Mouse (Mus musculus) adrenal gland (tissue): ENCODE measurements around the gene Ric3.

Experiments used
- intact Hi-C: fragments of 180-260 bp; cut with DNase I; formaldehyde crosslinking; loops from one replicate; pipeline ENCODE4 v1.15.1; 2025

Ric3 gene

DNA sequence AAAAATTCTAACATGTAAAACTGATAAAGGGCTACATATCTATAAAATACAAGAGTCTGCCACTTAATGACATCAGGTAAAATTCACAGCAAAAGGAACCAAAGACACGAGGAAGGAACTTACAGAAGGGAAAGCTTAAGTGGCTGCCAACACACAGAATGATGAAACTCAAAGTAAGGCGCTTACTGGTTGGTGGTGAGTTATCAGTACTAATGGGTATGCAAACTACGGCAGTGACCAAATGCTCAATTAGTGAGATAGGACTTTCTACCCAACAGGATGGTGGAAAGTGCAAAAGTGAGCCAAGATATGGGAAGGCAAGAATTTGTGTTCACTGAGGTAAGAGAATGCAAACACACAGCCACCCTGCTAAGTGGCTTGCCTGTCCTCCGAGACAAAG lies 23.6 kb downstream of the Ric3 start:
- intact Hi-C loops = no loop called here

DNA sequence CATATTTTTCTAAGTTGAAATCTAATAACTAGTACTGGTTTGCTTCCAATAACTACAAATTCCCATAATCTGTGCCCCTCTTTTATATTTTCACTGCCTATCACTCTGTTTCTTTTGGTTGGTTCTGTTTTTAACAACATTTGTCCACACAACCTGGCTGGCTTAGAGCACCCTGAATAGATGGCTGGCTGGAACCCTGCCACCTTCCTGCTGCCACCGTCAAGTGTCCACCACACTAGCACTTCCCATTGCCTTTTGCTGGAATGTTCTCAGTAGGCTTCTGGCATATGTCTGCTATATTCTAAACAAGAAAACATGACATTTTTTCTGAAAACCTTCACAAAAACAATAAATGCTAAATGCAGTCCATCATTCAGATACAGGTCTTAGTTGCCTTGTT lies 32.3 kb downstream of the Ric3 start:
- intact Hi-C loops = no loop called here

DNA sequence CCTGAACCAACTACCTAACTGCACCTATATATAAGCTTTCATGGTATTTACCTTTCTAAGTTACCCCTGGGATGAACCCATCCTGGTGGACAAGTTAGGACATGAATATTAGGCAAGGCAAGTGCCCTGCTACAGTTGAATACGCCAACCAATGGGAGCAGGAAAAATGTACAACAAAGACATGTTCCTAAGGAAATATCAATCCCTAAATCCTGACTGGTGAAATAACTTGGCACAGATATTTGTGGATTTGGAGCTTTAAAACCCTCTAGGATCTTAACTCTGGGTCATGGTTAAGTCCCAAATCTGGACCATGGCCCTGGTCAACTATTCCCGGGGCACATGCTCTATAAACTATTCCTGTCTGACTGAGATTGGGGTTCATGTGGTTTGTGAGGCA lies 37.3 kb downstream of the Ric3 start:
- intact Hi-C loops = no loop called here

DNA sequence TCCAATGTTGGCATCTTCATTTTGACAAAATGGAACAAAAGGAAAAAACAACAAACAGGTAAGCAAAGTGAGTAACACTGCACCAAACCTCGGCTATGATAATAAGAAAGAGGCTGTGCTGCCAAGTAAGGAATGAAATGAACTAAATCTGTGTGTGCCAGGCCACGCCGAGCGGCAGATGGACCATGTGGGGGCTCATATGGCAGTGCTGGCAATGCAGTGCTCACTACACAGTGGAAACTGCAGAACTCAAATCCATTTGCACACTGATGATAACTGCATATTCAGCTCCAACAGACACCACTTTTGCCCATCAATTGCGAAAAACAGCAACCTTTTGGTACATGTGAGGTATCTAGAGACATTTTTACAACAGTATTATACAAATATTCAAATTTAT lies 43.7 kb downstream of the Ric3 start:
- intact Hi-C loops = no loop called here

DNA sequence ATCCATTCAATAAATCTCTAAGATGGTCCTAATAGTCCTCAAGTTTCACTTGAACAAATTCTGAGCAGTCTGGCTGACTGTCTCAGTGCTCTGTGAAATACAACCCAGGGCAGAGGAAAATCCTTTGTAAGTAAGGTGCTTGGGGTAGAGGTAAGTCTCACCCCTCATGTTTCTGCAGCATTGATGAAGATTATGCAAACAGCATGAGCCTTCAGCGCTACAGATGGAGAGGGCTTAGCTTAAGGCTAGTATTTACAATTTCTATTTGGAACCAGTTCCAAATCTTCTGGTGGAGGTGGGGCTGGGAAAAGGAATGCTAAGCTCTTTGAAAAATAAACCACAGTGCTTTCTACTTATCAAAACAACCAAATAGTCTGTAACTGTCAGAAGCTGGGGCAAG lies 44.1 kb downstream of the Ric3 start:
- intact Hi-C loops = no loop called here

DNA sequence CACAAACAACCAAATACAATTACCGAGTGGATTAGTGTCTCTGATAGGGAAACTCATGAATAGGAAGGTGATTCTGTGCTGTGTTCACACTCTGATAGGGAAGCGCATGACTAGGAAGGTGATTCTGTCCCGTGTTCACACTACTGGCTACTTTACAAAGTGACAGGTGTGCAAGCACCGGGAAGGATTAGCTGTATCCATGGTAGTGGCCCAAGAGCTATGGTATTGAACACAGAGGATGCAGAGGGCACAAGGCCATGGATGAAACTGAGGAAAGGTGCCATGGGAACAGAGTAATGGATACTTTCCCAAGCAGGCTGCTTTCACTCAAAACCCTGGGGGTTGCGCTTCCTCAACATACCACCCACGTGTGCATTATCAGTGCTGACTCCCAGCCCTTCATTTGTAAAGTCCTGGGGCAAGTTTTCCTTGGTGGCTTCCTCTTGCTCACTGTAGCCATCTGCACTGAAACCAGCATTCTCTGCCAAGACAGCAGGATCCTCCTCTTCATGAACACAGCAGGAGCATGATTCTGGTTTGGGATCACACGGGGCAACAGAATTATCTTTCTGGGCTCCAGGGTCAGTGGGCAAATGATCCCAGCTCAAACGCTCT lies 44.9 kb downstream of the Ric3 start:
- intact Hi-C loops = no loop called here

DNA sequence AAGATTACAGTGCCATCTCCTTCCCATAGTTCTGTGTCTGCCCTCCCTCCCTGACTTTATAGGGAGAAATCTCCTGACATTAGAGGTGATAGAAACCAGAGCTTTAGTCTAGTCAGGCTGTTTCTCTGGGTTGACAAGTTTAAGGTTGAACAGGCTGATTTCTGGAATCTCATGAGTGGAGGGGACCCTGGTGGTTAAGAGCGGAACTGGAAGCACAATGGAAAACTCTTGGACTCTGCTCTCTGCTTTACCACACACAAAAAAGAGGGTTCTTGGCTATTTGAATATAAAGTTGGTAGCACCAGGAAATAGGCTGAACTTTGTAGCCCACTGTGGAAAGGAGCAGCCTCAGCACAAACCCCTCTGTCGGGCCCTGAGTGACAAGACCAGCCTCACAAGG lies 51.1 kb downstream of the Ric3 start:
- intact Hi-C loops = no loop called here

DNA sequence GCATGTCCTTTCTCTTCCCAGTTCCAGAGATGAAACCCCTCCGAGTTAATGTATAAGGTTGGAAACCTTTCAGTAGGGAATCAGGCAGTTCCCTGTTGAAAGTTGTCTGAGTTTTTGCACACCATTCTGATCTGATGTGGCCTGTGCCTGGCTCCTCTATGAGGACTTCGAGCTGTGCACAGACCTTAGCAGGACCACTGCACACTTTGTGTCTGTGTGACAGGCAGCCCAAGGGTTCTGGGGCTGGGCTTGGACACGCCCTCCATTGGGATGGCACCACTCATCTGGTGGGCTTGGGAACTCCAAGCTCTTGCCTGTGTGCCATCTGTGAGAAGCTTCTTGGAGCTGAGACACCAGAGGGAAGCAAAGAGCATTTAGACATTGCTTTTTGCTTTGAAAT lies 51.8 kb downstream of the Ric3 start:
- intact Hi-C loops = no loop called here

DNA sequence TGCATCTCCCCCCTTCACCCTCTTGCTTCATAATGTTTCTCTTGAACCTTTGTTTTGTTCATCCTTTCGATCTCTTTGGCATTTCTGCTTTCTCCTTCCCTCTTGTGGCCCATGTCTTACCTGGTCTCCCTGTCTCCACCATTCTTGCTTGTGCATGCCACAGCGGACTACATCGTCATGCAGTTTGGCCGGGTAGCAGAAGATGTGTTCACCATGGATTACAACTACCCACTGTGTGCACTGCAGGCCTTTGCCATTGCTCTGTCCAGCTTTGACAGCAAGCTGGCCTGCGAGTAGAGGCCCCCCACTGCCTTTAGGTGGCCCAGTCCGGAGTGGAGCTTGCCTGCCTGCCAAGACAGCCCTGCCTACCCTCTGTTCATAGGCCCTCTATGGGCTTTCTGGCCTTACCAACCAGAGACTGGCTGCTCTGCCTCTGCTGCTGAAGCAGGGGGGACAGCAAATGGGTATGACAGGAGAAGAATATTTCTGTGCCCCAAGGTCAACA lies 53.1 kb downstream of the Ric3 start:
- intact Hi-C loops = loop anchor here (2.0 kb wide), 1 partner anchor 215 kb away; no protein-coding TSS in a partner anchor

DNA sequence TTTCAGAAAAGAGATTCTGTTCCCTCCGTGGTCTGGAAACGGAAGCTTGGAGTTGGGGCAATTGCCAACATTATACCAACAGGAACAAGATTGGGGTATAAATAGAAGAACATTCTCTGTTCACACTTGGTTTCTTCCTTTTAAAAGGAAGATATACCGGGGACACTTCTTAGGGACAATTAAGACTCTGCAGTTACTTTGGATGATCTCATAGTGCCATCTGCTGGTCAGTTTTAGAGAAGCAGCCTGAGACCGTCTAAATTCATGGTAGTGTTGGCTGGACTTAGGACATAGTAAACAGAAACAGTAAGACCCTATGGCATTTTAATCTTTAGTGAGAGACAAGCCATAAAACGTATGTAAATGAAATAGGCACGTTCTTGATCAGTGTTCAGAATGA lies 54.9 kb downstream of the Ric3 start:
- intact Hi-C loops = loop anchor here (2.0 kb wide), 1 partner anchor 213 kb away; no protein-coding TSS in a partner anchor

DNA sequence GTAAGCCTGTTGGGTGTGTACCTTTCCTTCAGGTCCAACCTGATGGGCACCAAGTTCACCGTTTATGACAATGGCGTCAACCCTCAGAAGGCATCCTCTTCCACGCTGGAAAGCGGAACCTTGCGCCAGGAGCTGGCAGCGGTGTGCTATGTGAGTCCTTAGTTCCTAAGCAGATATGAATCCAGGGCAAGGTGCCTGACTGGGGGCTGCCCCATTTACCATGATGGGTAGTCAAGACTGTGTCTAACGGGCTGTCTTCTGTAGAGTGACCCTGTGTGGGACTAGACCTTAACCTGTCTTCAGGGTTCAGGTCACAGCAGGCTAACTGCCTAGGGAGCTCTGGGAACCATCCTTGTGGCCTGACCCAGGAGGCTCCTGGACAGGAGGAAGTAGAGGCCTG lies 55.4 kb downstream of the Ric3 start:
- intact Hi-C loops = loop anchor here (2.0 kb wide), 1 partner anchor 213 kb away; no protein-coding TSS in a partner anchor

DNA sequence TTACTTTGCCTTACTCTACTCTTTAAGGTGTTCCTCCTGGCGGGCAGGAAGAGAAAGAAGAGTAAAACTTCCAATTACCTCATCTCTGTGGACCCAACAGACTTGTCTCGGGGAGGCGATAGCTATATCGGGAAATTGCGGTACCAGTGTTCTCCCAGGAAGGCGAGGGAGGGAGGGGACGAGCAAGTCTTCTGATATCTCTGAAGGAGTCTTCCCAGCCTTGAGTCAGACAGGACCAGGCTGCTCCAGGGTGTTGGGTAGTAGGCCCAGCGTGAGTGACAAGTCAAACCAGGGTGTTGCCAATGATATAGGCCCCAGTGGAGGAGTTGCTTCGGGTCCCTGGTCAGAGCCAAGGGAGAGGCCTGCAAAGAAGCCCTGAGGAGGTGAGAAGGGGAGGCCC lies 56.2 kb downstream of the Ric3 start:
- intact Hi-C loops = no loop called here

DNA sequence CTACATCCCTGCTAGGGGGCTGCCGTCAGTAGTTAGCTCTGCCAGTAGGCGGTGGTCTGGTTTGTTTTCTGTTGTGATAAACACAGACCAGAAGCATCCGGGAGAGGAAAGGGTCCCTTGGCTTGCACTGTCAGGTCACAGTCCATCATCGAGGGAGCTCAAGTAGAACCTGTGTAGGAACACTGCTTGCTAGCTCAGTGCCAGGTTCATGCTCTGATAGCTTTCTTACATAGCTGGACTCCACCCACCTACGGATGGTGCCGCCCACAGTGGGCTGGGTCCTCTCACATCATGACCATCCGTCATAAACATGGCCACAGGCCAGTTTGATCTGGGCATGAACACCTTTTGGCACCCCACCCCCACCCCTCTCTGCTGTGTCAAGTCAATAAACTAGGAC lies 57.4 kb downstream of the Ric3 start:
- intact Hi-C loops = no loop called here

DNA sequence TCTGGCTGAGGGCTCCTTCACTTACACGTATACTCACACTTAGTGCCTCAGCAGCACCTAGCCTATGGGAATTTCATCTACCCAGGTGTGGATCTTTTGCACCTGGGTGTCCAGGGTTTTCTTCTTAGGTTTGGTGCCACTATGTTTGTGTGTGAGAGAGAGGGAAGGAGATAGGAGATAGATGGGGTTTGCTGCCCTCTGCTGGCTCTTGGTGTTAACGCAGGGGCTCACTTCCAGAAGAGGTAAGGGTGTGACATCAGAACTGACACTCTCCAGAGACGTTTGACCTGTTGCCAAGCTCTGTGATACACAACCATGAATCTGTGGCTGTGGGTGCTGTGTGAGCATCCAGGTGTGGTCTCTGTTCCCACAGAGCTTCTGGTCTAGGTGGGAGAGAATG lies 61.7 kb downstream of the Ric3 start:
- intact Hi-C loops = loop anchor here (1.0 kb wide), 1 partner anchor 54 kb away; no protein-coding TSS in a partner anchor

DNA sequence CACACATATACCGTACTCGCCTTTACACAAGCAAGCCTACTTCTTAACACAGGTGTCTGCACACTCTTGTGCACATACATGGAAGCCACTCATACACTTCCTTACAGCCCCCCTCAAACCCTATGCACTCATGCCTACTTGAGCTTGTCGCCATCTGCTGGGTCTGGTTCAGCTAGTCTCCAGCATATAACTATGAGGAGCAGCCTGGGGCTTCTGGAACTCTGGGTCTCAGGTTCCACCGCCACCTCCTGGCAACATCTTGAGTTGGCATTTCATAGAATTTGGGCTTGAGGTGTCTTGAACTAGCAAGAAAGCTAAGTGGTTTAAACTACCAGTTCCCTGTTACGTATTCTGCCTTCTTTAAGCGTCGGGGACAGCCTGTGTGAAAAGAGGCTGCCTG lies 63.9 kb downstream of the Ric3 start:
- intact Hi-C loops = no loop called here

DNA sequence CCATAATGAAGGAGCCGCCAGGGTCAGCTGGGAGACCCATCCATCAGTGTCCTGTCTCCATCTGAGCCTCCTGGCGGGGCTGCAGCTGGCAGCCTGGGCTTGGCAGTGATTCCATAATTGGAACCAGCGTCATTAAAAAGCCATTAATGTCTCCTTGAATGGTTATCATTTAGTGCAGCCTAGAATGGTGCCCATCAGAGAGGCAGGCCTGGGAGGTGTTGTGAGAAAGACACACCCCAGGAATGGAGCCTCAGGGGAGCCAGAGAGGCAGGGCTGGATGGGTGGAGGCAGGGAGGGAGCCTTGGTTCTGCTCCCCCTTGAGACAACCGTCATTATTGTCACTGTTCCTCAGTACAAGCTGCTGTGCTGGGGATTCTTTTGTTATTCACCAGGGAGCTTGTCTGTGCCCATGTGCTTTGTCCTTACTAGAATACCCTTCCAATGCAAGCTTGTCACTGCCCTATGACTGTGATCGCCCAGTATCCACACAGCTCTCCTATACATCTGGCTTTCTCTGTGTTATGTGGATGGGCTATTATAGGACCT lies 66.7 kb downstream of the Ric3 start:
- intact Hi-C loops = no loop called here

DNA sequence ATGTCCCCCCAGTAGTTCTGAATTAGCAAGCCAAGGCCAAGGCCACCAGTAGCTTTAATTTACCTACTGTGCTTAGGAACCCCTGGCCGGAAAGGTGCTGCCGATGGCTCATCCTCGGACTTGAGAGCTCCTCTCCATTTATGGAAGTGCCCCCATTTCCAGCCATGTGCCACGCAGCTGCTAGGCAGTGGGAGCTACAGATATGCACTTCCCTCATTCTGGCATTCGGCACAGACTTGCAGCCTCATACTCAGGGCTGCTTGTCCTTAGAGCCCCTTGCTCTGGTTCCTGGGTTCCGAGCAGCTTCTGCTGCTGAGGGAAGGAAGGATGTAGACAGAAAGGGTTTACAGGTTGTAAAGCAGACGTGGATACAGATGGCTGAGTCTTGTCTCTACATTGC lies 68.3 kb downstream of the Ric3 start:
- intact Hi-C loops = no loop called here

DNA sequence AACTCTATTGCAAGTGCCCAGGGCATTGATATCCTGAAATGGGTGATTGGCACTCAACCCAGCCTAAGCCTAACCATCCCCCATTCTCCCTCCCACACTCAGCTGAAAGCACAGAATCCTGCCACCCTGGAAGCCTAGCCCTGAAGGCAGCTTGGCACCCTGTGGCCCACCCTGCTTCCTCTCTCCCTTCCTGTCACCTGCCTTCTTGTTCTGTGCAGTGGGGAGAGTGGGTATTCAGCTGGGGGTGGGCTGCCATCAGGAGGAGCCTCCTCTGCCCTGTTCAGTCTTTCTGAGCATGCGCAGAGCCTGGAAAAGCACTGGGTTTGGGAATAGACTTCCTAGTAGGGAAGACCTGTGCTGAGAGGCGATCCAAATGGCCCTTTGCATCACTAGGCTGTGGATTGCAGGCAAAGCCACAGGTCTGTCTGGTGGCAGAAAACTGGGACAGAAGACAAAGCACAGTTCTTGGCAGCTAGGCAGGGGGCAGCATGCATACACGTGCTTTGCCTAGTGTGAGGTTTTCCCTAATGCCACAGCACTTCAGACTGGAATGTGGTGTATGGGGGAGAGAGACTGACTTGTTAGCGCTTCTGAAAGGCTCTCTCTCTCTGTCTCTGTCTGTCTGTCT lies 70.0 kb downstream of the Ric3 start:
- intact Hi-C loops = no loop called here

DNA sequence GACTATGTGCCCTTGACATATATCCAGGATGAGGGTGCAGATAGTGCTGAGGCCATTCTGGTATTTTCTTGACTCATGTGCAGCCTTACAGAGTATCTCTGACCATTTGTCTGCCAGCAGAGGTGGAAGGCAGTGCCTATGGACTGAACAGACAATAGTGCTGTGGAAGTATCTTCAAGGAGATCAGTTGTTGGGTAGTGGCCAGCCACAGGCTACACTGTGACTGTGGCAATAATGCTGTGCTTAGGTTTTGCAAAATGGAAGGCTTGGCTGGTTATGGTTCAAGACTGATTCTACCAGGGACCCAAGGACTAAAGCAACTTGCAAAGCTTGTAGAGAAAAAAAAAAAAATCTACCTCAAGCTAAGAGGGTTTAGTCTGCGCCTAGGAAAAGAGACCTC lies 70.6 kb downstream of the Ric3 start:
- intact Hi-C loops = no loop called here

DNA sequence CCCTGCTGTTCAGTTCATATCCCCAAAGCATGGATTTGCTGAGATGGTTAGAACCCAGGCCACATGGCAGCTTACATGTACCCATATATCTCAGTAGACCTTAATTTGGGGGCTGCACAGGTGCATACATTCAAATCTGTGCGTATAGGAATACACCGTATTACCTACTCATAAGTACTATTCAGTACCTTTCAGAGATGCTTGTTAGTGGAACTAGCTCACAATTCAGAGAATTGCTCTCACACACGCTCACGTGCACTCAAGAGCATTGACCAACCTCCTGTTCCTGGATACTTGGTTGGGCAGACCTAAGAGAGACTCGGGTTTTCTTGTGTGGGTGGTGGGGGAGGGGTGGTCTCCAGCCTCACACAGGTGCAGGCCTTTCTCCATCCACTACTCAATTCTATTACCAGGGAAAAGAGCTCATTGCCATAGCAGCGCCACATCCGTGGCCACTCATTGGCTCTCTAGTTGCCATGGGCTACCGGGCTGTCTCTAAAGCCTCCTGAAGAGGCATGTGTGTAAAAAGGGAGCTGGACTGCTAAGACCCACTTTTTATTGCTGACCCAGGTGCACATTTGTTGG lies 71.4 kb downstream of the Ric3 start:
- intact Hi-C loops = no loop called here

DNA sequence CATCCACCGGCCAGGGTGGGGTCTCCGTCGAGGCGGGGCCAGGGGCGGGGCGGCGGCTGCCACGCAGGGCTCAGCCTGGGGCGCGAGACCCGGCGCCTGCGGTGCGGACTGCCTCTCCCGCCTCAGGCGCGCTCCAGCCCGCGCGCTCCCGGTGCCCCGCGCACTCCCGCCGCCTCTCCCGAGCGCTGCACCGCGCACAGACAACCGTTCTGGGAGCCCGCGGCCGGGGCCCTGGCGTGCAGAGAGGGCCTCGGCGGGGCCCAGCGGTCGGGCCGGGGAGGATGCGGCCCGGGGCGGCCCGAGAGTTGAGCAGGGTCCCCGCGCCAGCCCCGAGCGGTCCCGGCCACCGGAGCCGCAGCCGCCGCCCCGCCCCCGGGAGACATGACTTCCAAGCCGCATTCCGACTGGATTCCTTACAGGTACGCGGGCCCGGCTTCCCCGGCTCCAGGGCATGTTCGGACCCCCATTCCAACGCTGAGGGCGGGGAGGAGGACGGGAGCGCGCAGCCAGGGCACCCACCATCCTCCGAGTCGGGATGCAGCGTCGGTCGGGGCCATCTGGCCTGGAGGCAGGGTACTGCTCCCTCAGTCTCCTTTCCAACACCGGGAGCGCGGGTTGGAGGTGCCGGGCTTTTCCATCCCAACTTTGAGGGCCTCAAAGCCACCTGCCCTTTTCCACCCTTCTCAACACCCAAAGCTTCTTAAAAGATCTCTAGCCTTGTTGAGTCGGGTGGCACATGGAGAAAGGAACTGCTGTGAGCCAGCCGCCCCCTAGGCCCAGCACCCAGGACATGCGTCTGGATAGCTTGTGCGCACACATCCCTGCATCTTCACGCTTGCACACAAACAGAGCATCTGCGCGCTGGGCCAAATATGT lies 72.2 kb downstream of the Ric3 start:
- intact Hi-C loops = no loop called here

DNA sequence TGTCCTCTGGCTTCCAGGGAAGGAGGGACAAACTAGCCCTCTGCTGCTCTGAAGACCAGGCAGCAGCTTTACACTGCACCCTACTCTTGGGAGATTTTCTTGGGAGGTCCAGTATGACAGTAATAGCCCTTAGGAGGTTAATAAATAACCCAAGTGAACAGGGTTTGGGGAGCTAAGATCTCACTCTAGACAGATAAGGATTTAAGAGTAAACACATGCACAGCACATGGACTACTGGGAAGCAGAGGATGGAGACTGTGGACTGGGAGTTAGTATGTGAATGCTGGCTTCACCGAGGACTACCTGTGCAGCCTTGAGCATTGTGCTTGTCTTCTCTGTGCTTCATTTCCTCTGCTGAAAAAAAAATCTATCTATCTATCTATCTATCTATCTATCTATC lies 73.9 kb downstream of the Ric3 start:
- intact Hi-C loops = no loop called here
